Mouse (Mus musculus): ENCODE results near the gene Gm9887. TPM values are rescaled to one million over a fixed set of nuclear protein-coding genes. Genes with fewer than 3 reads are reported as not detected.
A peak's percentile ranks its signal among the peaks of the same experiment; 100 is the strongest.

Gene Gm9887
- total RNA-seq (2021), result under 1 TPM; 0.49 to 0.77 TPM
- long read RNA-seq, experiment 1, result 0 reads
- long read RNA-seq, experiment 2, partial matches to known transcripts, result 0 of 1 reads
- long read RNA-seq, experiment 2, other reads (novel, unspliced or antisense), result 0 of 1 reads

- DNase-seq, result peak; percentile 98 to 99
Measured at GRCm38 (mm10) chr12:69371854-69372671, at the start of gene Gm9887, which contains the start of gene Arf6. Gm9887 (minus strand) TSS chr12:69372458. Arf6 (plus strand) TSS chr12:69372150.

- no peak for DNase-seq
Measured at GRCm38 (mm10) chr12:69420716-69421115, 48.5 kb upstream of the Gm9887 start.

- peak in 1 of 2 experiments; percentile 40 for DNase-seq
Measured at GRCm38 (mm10) chr12:69419606-69420005, 47.3 kb upstream of the Gm9887 start.

GRCm38 (mm10) chr12:69419017-69419605 is 46.9 kb upstream of the Gm9887 start:
- no peak for DNase-seq

GRCm38 (mm10) chr12:69418606-69419005 is 46.3 kb upstream of the Gm9887 start:
- DNase-seq, result no peak

GRCm38 (mm10) chr12:69417701-69418291 is 45.5 kb upstream of the Gm9887 start:
- DNase-seq, result peak in 1 of 2 experiments; percentile 35

GRCm38 (mm10) chr12:69416793-69417192 is 44.5 kb upstream of the Gm9887 start:
- peak in 1 of 2 experiments; percentile 17 for DNase-seq

GRCm38 (mm10) chr12:69414826-69415572 is 42.7 kb upstream of the Gm9887 start:
- DNase-seq, result peak; percentile 23 to 55

- DNase-seq, result no peak
Measured at GRCm38 (mm10) chr12:69413303-69413702, 41.0 kb upstream of the Gm9887 start.

- DNase-seq, result no peak
Measured at GRCm38 (mm10) chr12:69411936-69412335, 39.7 kb upstream of the Gm9887 start.

- no peak for DNase-seq
Measured at GRCm38 (mm10) chr12:69410767-69411166, 38.5 kb upstream of the Gm9887 start.

- DNase-seq, result no peak
Measured at GRCm38 (mm10) chr12:69402594-69403167, 30.4 kb upstream of the Gm9887 start.

- DNase-seq, result no peak
Measured at GRCm38 (mm10) chr12:69402100-69402499, 29.8 kb upstream of the Gm9887 start.

GRCm38 (mm10) chr12:69400871-69401286 is 28.6 kb upstream of the Gm9887 start:
- peak; percentile 17 to 26 for DNase-seq

- no peak for DNase-seq
Measured at GRCm38 (mm10) chr12:69400367-69400766, 28.1 kb upstream of the Gm9887 start.

- DNase-seq, result no peak
Measured at GRCm38 (mm10) chr12:69394456-69394855, 22.2 kb upstream of the Gm9887 start.

GRCm38 (mm10) chr12:69393076-69393475 is 20.8 kb upstream of the Gm9887 start:
- no peak for DNase-seq

GRCm38 (mm10) chr12:69390000-69390698 is 17.9 kb upstream of the Gm9887 start:
- no peak for DNase-seq

- no peak for DNase-seq
Measured at GRCm38 (mm10) chr12:69389273-69389938, 17.1 kb upstream of the Gm9887 start.

- DNase-seq, result no peak
Measured at GRCm38 (mm10) chr12:69388321-69388869, 16.1 kb upstream of the Gm9887 start.

All from heart, adult 18-20 months (tissue).